Mouse (Mus musculus): ENCODE data around the gene Ppt2. TPM values are rescaled to one million over a fixed set of nuclear protein-coding genes. Genes with fewer than 3 reads are reported as not detected.

Gene Ppt2
- polyA plus RNA-seq, 1 experiment: 49.6 TPM

DNA sequence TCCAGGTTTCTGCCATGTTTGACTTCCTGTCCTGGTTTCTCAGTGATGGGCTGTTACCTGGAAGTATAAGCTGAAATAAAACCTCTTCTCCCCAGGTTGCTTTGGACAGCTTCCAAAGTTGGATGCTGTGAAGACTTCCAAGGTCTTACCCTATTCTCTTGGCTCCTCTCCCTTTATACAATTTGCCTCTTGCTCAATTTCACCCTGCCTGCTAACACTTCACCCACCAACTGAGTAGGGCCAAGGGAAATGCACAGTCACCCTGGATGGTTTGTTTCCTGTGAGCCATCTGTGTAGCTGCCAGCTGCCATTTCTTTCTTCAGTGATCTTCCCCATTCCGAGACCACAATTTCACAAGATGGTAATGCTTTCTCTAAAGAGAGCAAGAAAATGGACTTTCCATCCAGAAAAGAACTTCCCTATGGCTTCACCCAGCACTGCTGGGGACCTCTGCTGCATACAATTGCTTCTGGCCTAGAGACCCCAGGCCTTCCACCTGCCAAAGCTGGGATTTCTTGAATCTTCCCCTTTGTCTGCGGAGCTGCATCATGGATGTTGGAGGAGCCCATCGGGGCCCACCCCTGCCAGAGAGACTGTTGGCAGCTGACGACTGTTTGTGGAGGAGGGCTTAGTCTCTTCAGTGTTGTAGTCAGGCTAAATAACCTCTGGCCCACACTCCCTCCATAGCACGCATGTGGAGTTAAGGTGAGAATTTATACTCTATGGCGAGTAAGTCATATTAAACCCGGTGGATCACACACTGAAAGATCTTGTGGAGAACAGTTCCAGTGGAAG is 11.3 kb upstream of the Ppt2 start:
- DNase-seq (ENCODE audit: low read depth): peak; percentile 83

DNA sequence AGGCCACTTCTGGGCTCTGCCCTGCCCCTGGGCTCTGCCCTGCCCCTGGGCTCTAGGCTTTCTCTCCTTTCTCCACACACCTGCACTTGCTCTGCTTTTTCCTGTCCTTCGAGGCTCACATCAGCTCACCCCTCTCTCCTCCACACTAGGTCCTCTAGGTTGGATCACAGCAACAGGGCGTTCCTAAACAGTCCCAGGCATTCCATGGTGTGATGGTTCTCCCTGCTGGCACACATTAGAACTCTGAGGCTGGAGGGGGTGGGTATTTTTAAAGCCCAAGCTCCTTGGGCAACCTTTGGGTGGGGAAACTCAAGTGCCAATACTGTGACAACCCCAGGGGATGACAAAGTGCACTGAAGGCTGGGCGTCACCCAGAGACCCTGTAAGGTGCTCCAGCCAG is 9.1 kb upstream of the Ppt2 start:
- DNase-seq (ENCODE audit: low read depth): no peak

DNA sequence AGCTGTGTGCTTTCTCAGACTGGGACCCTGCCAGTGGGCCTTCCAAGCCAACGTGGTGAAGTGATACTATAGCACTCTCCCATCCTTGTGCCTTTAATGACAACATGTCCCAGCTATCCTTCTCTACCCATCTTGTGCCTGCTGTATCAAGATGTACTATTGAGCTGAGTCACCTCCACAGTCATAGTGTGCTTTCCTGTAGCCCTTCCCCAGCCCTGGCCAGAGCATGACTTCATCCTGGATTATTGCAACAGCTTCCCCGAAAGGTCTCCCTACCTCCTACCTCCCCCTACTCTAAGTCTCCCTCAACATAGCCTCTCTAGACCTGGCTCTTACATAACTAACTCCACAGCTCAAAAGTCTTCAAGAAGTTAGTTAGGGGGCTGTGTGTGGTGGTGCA is 7.4 kb upstream of the Ppt2 start:
- DNase-seq (ENCODE audit: low read depth): no peak

DNA sequence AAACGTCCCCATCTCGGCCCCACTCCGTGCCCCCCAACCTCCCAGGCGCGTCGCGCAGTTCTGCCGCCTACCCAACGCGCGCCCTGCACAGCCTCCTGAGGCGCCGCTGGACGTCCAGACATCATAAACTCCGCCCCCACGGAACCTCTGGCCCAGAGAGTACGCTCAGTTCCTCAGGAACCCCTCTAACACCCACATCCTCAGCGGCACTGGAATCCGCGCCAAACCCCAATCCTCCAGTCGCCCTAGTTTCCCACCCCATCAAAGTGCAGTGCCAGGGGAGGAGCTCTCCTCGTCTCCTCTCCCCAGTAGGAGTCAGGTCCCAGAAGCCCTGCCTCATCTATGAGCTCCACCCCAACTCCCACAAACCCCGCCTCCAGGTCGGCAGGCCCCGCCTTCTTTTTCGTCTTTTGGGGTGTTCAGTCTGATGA is 4.0 kb upstream of the Ppt2 start:
- DNase-seq (ENCODE audit: low read depth): no peak

DNA sequence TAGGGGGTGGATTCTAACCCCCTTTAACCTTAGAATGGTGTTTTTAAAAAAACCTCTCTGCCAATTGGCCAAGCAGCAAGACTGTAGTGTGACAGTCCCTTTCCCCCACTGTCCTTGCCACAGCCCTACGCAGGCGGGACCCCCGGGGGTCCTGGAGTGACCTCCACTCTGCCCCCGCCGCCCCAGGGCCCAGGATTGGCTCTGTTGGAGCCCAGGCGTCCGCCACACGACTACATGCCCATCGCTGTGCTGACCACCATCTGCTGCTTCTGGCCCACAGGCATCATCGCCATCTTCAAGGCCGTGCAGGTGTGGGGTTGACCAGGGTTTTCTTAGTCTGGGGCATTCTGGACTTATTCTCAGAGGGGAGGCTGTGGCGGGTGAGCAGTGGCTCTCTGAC is 3.3 kb upstream of the Ppt2 start:
- DNase-seq (ENCODE audit: low read depth): no peak

DNA sequence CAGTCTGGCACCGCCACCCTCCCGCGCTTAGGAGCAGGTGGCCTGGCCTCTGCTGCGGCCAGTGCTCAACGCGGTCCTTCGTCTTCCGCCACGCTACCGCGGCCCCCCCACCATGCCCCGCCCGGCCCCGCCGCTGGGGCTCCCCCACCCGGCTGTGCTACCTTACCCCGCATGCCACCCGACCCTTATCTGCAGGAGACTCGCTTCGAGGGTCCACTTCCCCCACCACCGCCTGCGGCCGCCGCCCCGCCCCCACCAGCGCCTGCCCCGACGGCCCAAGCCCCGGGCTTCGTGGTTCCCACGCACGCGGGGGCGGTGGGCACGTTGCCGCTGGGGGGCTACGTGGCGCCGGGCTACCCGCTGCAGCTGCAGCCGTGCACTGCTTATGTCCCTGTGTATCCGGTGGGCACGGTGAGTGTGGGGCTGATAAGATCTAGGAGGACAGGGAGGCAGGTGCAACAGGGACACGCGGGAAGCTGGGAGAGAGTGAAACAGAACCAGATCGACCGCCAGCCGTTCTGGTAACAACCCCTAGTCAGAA is 2.5 kb upstream of the Ppt2 start:
- DNase-seq (ENCODE audit: low read depth): no peak

DNA sequence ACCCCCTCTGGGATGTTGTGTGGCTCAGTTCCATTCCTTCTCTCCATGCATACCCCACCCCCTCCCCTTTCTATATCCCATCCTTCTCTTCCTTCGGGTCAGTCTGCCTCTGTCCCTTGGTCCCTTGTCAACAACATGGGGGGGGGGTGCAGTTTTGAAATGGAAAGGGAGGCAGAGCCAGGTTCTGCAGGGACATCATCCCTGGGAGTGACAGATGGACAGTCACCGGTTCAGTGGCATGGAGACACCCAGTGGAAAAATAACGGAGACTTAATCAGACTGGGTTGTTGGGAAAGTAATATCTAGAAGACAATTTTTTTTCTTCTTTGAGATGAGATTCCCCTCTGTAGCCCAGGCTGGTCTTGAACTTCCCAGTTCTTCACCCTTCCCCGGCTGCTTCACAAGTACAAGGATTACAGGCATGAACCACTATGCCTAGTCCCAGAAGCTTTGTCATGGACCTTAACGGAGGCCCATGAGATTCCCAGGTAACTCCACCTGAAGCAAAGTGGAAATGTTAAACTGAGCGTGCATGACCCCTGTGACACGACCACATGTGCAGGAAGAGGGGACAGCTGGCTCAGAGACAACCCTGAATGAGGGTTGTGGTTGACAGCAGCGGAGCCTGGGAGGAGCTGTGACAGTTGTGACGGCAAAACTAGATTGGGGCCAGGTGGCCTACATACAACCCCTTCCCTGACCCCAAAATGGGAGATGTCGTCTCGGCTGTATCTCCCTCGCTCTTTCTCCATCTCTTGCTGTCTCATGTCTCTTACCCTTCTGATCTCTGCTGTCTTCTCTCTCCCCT is 1.7 kb upstream of the Ppt2 start:
- no peak for DNase-seq (ENCODE audit: low read depth)

DNA sequence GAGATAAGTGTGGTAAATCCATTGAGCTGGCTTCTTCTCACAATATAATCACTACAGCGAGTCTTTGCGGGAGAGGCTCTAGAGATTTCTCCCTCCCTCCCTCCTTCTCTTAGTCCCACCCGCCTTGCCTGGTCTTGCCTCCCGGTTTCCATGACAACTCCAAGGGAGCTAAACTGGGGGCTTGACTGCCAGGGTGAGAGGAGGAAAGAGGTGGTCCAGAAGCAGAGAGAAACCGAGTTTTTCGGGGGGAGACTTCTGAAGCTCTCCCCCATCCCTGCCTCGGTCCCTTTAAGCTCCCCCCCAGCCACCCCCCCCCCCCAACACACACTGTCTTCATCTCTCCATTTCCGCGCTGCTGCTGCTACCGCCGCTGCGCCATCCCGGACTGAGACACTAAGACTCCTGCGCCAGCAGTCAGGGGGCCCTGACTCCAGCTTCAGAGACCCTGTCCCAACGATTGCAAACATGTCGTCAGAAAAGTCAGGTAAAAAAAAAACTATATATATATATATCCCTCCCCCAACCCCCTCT is 976 bp upstream of the Ppt2 start, which contains the start of gene Prrt1:
TSS of gene Prrt1 (plus strand) at position 313 of the 531 bp plus-strand sequence.
- DNase-seq (ENCODE audit: low read depth): no peak

DNA sequence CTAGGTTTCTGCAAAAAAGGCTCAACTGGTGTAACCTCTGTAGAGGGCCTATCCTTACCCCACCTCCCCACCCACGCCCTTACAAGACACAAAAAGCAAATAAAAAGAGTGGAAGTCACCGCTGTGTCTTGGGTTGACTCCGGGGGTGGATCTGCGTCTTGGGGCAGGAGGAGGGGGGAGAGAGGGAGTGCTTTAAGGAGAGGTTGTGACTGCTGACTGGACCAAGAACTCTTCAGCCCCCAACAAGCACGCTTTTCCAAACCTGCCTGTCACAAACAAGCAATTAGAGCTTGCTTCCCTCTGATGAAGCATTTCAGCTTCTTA is 296 bp upstream of the Ppt2 start:
- no peak for DNase-seq (ENCODE audit: low read depth)

DNA sequence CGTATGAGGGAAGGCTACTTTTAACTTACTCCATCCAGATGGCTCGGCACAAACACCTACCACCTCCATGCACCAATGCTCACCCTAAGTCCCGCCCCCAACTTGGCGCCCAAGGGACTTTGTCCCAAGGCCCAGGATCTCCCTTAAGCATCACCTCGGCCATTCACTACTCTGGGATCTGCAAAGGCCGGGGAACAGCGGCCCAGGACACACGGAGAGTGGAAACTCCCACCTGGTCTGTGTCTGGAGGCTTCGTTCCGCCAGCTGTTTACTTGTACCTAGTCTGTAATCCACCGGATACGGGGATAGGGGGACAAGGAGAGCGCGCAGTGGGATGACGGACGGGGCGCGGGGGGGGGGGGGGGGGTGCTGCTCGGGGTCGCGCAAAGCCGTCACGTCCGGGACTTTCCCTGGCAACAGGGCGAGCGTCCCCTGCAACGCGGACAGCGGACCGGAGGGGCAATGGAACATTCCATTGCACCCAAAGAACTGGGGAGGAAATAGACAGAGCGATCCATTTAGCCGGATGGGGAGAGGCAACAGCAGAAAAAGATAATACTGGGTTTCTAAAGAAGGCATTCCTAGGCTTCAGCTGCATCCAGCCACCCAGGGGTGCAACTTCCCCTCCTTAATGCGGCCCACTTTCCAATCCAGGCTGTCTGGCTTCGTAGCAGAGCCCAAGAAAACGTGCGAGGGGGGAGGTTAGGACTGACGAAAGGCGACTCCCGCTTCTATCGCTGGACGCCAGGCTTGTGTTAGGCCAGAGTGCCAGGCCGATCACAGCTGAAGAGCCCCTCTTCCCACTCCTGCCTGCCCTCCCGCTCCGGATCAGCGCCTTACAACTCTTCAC is 992 bp downstream of the Ppt2 start:
- DNase-seq (ENCODE audit: low read depth): no peak

DNA sequence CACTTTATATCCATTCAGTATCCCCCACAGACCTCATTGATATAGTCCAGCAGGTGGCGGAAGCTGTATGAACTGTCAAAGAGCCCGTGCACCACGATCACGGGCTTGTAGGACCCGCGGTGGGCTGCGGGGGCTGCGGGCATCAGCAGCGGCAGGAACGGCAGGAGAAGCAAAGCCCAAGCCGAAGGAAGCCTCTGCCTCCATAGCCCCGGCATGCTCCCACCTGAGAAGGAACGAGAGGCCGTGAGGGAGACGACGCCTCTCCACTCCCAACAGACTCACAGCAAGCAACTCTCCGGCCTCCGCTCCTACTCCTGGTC is 1.6 kb downstream of the Ppt2 start:
- no peak for DNase-seq (ENCODE audit: low read depth)

DNA sequence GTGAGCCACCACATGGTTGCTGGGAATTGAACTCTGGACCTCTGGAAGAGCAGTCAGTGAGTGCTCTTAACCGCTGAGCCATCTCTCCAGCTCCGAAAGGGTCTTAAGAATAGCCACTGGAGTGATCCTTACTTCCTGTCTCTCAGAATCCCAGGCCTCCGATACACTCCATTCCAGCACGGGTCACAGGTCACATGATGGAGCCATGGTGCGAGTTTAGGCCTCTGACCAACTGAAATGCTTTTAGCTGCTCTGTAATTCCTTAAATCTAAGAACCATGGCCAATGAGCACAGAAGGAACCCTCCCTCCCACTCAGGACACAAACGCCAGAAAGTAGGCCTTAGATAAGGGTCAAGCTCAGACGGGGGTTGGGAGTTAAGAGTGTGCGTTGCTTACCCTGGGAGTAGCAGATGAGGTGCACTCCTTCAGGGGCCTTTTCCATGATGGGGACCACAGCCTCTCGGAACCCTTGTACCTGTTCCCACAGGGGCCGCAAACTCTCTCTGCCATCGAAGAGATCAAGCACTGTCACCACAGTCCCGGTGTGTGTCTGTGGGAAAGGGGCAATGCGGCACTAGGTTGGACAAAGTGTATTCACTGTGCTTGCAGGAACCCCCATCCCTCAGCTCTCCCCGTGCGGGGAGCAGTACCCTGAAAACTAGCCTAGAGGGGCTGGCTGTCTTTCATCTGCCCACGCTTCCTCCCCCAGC is 2.1 kb downstream of the Ppt2 start:
- no peak for DNase-seq (ENCODE audit: low read depth)

DNA sequence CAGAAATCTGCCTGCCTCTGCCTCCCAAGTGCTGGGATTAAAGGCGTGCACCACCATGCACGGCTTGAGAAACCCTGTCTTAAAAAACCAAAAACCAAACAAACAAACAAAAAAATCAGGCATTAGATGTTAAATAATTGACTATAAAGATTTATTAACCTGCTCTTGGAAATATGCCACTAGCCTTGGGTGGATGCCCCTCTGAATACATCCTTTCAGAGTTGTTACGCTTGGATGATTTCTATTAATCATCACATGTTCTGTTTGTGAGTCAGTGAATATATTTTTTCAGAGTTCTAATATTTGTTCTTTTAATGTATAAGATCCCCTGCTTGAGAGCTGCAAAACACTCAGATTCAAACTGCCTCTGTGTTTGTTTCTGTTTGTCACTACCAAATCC is 3.3 kb downstream of the Ppt2 start:
- no peak for DNase-seq (ENCODE audit: low read depth)

DNA sequence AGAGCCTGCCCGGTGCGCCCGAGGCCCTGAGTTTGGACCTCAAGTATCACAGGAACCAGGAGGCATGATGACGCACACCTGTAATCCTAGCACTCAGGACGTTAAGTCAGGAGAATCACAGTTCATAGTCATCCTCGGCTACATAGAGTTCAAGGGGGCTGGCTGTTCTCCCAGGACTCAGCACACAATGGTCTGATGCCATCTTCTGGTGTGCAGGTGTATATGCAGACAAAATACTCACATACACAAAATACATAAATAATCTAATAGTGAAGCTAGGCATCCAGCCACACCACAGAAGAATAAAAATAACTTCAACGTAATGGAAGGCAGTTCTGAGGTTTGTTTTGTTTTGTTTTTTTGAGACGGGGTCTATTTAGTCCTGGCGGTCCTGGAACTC is 5.1 kb downstream of the Ppt2 start:
- no peak for DNase-seq (ENCODE audit: low read depth)

DNA sequence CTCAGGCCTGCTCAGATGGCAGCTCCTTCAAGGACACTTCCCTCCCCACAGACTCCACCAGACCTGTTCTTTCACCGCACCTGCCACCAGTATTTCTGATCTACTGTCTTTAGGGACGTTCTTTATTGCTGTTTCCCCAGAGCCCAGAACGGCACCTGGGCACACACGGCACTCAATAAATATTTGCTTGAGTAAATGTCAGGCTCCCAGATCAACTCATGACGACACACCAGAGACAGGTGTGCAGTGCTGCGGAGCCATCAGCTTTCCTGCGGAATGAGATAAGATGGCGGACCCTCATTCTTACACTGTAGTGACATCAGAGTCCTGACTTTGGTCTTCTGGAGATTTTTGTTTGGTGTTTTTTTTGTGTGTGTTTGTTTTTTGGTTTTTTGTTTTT is 7.3 kb downstream of the Ppt2 start:
- no peak for DNase-seq (ENCODE audit: low read depth)

DNA sequence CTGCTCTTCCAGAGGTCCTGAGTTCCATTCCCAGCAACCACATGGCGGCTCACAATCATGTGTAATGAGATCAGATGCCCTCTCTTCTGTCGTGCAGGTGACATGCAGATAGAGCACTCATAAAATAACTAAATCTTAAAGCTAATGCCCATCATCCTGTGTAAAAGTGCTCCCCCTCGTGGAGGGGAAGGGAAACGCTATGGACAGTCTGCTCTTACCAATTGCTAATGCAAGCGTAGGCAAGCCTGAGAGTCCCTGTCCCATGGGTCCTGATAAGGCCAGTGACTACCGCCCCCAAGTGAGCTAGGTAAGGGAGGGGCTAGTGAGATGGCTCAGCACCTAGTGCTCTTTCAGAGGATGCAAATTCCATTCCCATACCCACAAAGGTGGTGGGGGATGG is 9.3 kb downstream of the Ppt2 start:
- no peak for DNase-seq (ENCODE audit: low read depth)

DNA sequence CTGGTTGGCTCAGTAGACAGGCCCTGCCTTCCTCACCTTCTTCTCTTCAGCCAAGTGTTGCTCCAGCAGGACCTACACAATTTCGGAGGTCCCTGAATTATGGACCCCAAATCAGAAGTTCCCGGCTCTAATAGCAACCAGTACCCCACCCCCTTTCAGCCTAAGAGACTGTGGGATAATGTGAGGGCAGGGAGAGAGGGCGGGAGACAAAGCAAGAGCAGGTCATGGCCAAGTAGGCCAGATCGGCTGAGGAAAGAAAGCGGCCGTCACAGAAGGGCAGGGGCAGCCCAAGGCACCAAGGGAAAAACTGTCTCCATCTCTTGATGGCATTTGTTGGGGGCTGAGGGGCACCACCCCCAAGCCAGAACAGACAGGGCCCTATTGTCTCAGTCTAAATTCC is 12.4 kb downstream of the Ppt2 start, which contains the start of gene Egfl8:
TSS of gene Egfl8 (minus strand) at position 101 of the 400 bp plus-strand sequence.
- DNase-seq (ENCODE audit: low read depth): no peak

DNA sequence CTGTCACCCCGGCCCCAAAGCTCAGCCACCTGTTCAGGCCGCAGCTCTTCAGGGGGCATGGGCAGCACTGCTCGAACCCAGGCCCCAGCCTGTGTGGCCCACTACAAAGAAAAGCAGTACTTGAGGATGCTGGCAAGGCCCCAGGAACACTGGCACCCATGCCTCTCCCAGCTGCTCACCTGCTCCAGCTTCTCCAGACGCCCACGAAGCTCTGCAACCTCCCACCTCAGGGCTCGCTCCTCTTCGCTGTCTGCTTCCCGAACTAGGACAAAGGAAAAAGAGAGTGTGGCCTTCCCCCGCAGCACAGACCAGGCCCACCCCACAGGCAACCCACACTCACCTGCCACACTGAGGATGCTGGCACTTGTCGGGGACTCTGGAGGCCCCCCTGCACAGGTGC is 14.5 kb downstream of the Ppt2 start:
- no peak for DNase-seq (ENCODE audit: low read depth)

DNA sequence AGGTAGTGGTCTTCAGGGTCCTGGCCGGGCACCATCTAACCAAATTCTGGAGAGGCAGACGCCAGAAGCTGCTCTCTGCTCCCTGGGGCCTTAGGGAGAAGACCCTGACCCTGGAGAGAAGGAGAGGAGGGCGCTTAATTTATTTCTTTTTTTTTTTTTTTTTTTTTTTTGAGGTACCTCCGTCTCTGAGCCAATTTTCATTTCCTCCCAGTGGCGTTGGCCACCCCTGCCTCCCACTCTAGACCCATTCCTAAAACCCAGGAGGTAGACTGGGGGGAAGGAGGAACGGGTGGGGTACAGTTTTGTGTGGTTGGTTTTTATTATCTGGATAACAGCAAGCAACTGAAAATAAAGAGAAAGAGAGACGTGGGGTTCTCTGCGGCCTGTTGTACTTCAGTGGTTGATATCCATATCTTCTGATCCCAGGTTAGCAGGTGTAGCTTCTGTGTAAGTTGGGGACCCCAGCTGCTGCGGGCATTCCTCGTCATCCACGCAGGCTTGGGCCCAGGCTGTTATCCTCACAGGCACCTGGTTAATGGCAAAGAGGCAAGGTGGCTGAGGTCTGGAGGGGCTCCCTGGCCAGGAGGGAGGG is 15.2 kb downstream of the Ppt2 start:
- DNase-seq (ENCODE audit: low read depth): no peak

DNA sequence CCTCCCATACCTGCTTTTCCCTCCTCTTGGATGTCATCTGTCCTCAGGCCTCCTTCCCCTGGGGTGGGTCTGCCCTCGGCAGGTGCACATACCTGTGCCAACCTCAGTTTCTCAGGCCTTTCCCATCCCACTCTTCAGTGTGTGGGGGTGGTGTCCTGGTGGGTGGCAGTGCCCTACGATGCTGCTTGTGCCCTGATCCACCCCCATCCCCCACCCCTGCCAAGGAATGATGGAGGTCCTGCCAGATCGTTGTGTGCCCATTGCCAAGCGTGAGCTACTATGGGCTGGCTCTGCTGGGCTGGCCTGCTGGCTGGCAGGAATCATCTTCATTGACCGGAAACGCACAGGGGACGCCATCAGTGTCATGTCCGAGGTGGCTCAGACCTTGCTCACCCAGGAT is 17.3 kb downstream of the Ppt2 start:
- no peak for DNase-seq (ENCODE audit: low read depth)

DNA sequence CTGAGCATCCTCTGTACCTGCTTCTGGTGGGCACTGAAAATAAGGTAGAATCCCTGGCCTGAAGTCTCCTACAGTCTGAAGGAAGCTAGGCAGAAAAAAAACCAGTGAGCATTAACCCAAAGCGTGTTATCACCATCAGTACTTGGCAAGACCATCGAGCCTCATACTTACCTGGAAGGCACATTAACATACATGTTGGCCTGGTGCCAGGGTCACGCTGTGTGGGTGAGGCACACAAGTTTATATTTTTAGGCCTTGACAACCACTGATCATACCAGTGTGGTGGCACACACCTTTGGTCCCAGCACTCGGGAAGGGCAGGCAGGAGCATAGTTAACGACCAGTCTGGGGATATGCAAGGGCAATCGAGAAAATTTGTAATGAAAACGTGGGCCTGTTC is 20.3 kb downstream of the Ppt2 start:
- no peak for DNase-seq (ENCODE audit: low read depth)
